Mouse (Mus musculus) kidney, adult 2 months (tissue): ENCODE data around the gene Kcnq1. TPM values are rescaled to one million over a fixed set of nuclear protein-coding genes. Genes with fewer than 3 reads are reported as not detected.

Source experiments
- DNase-seq: peaks from one replicate; pipeline ENCODE4 v3.0.0; 2021
- H3K27ac ChIP-seq: fragments of 200-500 bp; 2 replicates; pipeline ENCODE4 v1.5.1; 2012; ENCODE audit warnings: low read depth, low read length, control low read depth, inconsistent platforms; ENCODE audit not compliant: insufficient read depth
- H3K27me3 ChIP-seq: fragments of 200-500 bp; replicated peaks from 2 replicates; pipeline ENCODE4 v1.6.1; 2012; ENCODE audit warnings: mild to moderate bottlenecking, moderate library complexity, low read length, inconsistent platforms; ENCODE audit not compliant: control insufficient read depth, insufficient read depth
- H3K36me3 ChIP-seq: fragments of 200-500 bp; 2 replicates; pipeline ENCODE4 v1.6.1; 2012; ENCODE audit warnings: mild to moderate bottlenecking, moderate library complexity, low read length, inconsistent platforms; ENCODE audit not compliant: control insufficient read depth, insufficient read depth
- H3K4me1 ChIP-seq: fragments of 200-500 bp; 2 replicates; pipeline ENCODE4 v1.6.1; 2011; ENCODE audit warnings: low read length; ENCODE audit not compliant: control insufficient read depth, insufficient read depth
- H3K4me3 ChIP-seq: fragments of 200-500 bp; 2 replicates; pipeline ENCODE4 v1.5.1; 2011; ENCODE audit warnings: mild to moderate bottlenecking, low read depth, low read length, control low read depth; ENCODE audit not compliant: insufficient read depth
- CTCF ChIP-seq: fragments of 200-500 bp; conservative IDR thresholded peaks from 2 replicates; pipeline ENCODE4 v1.5.1; 2011; ENCODE audit warnings: low read depth, mild to moderate bottlenecking, control low read depth, low read length, moderate library complexity, mixed read lengths; ENCODE audit not compliant: insufficient read depth, insufficient read length
- POLR2A ChIP-seq: fragments of 200-500 bp; IDR thresholded peaks from one replicate; pipeline ENCODE4 v1.6.1; 2011; ENCODE audit warnings: low read depth, low read length, control low read depth
- WGBS: fragments of 180-500 bp; shearing (Covaris S2); methylation state at CpG from one replicate; pipeline ENCODE4 v1.1.7; 2018; 5-methylcytosine and 5-hydroxymethylcytosine counted together
- polyA plus RNA-seq: library from polyadenylated mRNA; depleted of rRNA; stranded (reverse); fragments of >200 nt; gene quantifications from 2 replicates; pipeline ENCODE4 v1.2.3, GENCODE M21; 2012; rRNA removed

Gene Kcnq1
- polyA plus RNA-seq = 24.0 and 27.5 TPM in 2 replicates

DNA sequence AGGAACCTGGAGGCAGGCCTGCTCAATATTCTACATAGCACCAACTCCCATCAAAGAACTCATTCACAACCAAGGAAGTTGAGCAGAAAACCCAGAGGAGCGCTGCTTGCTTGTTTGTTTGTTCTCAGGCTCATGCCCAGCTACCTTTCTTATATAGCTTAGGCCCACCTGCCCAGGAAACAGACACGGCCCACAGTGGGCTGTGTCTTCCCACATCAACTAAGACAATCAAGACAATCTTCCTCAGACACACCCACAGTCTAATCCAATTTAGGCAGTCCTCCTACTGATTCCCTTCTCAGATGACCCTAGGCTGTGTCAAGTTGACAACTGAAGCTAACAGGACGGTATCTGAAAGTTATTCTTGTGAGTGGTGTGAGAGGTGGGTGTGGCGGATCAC is at the start of gene Kcnq1:
Gene Kcnq1, plus strand, starts transcription at position 301 of the 400 bp plus-strand sequence.
- WGBS = 85% methylated on average over 4 of the region's 4 CpGs
- H3K27ac ChIP-seq = peak within 1 kb of the TSS; percentile 75; the same call in 1 of the 2 replicates

DNA sequence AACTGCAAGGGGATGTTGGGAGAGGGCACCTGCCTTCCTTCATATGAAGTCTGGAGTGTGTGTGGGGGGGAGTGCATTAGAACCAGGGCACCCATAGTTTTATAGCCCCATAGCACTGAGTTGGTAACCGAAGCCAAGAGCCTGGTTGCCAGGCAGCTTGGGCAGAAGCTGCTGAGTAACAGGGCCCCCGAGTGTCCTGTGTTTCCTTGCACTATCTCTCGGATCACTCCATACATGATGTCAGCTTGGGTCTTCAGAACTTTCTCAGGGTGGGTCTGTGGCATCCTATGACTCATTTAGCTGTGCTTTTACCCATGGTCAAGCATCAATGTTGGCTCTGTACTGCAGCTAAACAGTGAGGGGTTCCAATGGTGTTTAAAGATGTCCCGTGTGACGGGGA is 49.1 kb upstream of the Kcnq1 start:
- WGBS = 58% methylated on average over 5 of the region's 5 CpGs
- Histone ChIP-seq H3K4me1 (peaks cover 41% of the 10 kb centered on the region), H3K27ac (peak overlapping the region; percentile 77; the same call in 1 of the 2 replicates), H3K4me3 (no peak overlapping the region), H3K36me3 (no peaks in the 10 kb centered on the region), H3K27me3 (no peaks in the 10 kb centered on the region)
- TF ChIP-seq CTCF = no peak
- TF ChIP-seq POLR2A = no peak
- DNase-seq = no peak

More for the DNA sequence above, at the start of gene Kcnq1:
- peak within 1 kb of the TSS; percentile 51 for H3K4me3 ChIP-seq
- no peak for DNase-seq
- peaks cover 7% of the 10 kb centered on the region for H3K4me1 ChIP-seq
- TF ChIP-seq POLR2A = no peak
- TF ChIP-seq CTCF = no peak
- no peaks in the 10 kb centered on the region for H3K27me3 ChIP-seq
- H3K36me3 ChIP-seq = no peaks in the 10 kb centered on the region

DNA sequence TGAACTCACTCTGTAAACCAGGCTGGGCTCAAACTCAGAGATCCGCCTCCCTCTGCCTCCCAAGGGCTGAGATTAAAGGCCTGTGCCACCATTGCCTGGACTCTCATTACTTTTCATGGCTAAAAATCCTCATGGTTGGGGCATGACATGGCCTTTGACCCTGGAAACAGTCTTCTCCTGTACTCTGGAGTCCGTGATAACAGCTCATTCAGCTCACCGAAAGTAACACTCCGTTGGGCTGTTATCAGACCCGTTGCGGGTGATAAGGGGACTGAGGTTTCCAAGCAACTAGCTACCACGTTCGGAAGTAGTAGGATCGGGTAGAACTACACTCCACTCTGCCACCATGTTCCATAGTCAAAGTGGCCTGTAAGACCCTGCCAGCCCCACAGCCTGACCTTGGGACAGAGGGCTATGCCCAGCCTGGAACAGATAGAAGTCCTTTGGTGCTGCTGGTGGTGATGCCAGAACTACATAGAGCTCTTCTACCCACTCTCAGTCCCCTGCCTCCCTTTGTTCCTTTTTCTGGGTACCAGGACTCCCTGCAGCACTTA is 48.4 kb upstream of the Kcnq1 start:
- WGBS = 58% methylated on average over 9 of the region's 9 CpGs
- H3K36me3 ChIP-seq = no peaks in the 10 kb centered on the region; the same call in 1 of the 2 replicates
- peak overlapping the region; percentile 77 for H3K27ac ChIP-seq
- DNase-seq = no peak
- no peak overlapping the region for H3K4me3 ChIP-seq
- no peaks in the 10 kb centered on the region for H3K27me3 ChIP-seq
- H3K4me1 ChIP-seq = peaks cover 41% of the 10 kb centered on the region
- TF ChIP-seq POLR2A (no peak), CTCF (no peak)

DNA sequence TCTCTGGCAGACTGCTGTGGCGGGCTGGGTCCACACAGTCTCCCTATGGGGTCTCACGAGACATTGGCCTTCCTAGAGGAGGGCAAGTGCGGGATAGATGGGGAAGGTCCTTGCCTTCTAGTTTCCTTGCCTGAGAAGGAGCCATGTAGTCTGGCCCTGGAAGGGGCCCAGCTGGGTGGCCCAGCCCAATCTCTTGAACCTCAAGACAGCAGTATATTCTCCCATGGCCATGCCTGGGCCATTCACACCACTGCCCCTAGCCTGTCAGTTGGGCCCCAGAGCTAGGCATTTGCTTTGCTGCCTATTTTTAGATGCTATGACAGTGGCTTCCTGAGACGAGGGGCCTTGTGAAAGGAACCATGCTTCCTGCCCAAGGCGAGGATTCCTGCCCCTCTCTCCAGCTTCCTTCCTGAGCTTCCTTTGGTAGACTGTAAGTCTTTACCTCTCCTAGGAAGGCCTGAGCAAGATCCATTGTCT is 47.9 kb upstream of the Kcnq1 start:
- H3K27me3 ChIP-seq = no peaks in the 10 kb centered on the region
- peaks cover 1% of the 10 kb centered on the region; the same call in 1 of the 2 replicates for H3K36me3 ChIP-seq
- H3K4me1 ChIP-seq = peaks cover 41% of the 10 kb centered on the region
- DNase-seq = peak; percentile 82
- TF ChIP-seq POLR2A (no peak), CTCF (no peak)
- 50% methylated on average over 5 of the region's 5 CpGs for WGBS
- H3K27ac ChIP-seq = peak overlapping the region; percentile 77
- no peak overlapping the region for H3K4me3 ChIP-seq

DNA sequence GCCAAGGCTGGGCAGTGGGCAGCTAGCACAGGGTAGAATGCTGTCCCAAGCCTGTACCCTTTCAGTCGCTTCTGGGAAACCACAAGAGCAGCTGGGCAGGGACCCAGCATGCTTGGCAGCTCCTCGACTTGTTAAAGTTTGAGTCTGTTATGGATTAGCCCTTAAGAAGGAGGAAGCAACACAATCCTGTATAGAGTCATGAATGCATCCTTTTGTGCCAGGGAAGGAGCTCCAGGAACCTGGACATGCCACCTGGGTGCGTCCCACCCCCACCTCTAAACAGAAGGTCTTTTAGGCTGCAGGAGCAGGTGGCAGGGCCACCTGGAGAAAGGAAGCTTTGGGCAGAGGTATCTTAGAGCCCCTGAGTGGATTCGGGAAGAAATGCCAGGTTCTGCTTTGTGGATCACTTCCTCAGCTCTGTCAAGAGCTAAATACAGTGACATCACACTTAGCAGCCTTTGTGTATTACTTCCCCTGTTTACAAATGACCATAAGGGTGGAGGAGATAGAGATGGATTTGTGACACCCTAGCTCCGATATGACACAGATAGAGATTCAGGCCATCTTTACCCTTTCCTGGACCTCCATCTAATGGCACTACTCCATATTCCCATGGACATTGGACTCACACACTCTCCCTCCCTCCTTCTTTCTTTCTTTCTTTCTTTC is 46.8 kb upstream of the Kcnq1 start:
- Histone ChIP-seq H3K4me3 (no peak overlapping the region), H3K4me1 (peaks cover 34% of the 10 kb centered on the region), H3K27me3 (no peaks in the 10 kb centered on the region), H3K36me3 (peaks cover 1% of the 10 kb centered on the region), H3K27ac (peak overlapping the region; percentile 49)
- 35% methylated on average over 5 of the region's 5 CpGs for WGBS
- DNase-seq = peak; percentile 50
- no peak for TF ChIP-seq POLR2A
- no peak for TF ChIP-seq CTCF

DNA sequence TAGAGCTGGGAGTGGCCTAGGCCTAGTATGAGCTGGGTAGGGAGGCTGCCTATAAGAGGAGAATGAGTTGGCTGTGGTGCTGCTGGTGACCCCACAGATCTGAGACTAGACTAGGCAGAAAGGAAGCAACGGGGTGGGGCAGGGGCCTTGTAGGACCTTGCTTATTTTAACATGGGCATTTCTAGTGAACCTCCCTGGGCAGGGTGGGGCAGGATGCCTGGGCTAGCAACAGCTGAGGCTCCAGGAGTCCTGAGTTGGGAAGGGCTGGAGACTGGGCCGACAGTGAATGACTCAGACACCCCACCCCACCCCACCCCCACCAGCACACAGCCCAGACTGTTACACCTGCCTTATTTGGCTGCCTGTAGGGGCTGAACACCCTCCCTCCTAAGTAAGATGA is 43.5 kb upstream of the Kcnq1 start:
- Histone ChIP-seq H3K4me1 (peaks cover 5% of the 10 kb centered on the region), H3K4me3 (no peak overlapping the region), H3K27me3 (no peaks in the 10 kb centered on the region), H3K36me3 (peaks cover 3% of the 10 kb centered on the region), H3K27ac (no peak overlapping the region)
- peak; percentile 38 for DNase-seq
- 62% methylated on average over 2 of the region's 2 CpGs for WGBS
- no peak for TF ChIP-seq POLR2A

DNA sequence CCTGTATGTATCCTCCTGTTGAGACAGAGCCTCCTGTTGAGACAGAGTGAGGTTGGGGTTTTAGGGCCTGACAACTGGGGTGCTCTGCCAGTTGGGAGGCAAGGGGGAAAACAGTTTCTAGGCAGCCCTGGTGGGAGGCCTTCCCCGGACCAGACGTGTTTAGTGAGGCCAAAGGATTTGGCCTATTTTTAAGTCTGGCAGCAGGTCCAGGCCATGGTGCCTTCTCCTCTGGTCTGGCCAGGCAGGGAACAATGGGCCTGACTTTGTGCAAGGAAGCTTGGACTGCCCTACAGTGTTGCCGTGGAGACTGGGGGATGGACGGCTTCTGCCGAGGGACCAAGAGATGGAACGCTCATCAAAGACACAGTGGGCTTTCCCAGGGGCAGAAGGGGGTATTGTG is 41.9 kb upstream of the Kcnq1 start:
- H3K27ac ChIP-seq = no peak overlapping the region
- H3K36me3 ChIP-seq = peaks cover 3% of the 10 kb centered on the region
- H3K4me3 ChIP-seq = no peak overlapping the region
- TF ChIP-seq CTCF (no peak), POLR2A (no peak)
- no peak for DNase-seq
- H3K4me1 ChIP-seq = peaks cover 8% of the 10 kb centered on the region; the same call in 1 of the 2 replicates
- H3K27me3 ChIP-seq = no peaks in the 10 kb centered on the region
- 66% methylated on average over 6 of the region's 6 CpGs for WGBS
